Mouse (Mus musculus) left cerebral cortex, adult 18-20 months (tissue): ENCODE measurements around the gene Tomm40. TPM values are rescaled to one million over a fixed set of nuclear protein-coding genes. Genes with fewer than 3 reads are reported as not detected.
"Not testable (repeated sequence)": the region's sequence is repeated elsewhere in the genome, so short reads cannot be mapped to it uniquely, and the experiment has no call there.

Source experiments
- DNase-seq, 2 experiments: peaks; one replicate each; pipeline ENCODE4 v3.0.0; 2021 to 2022; ENCODE audit warnings: low spot score in 2 of 2, mixed read lengths in 1 of 2
- total RNA-seq, 2 experiments: library from RNA; stranded (reverse); gene quantifications; 2 replicates each; pipeline ENCODE4 v1.2.3; 2021

The Tomm40 gene
- total RNA-seq, 2 experiments from 2014 or later: 116 to 122 TPM

- DNase-seq: no peak
These were observed 23.8 kb downstream of the Tomm40 start for GRCm38 (mm10) chr7:19691434-19691833.

GRCm38 (mm10) chr7:19690845-19691244 is 24.4 kb downstream of the Tomm40 start:
- no peak for DNase-seq

- no peak for DNase-seq
These were observed 26.6 kb downstream of the Tomm40 start for GRCm38 (mm10) chr7:19688611-19689010.

GRCm38 (mm10) chr7:19688101-19688500 is 27.1 kb downstream of the Tomm40 start:
- no peak for DNase-seq

GRCm38 (mm10) chr7:19686927-19687583 is 28.2 kb downstream of the Tomm40 start:
- DNase-seq: not testable (repeated sequence)

GRCm38 (mm10) chr7:19686521-19686920 is 28.7 kb downstream of the Tomm40 start:
- no peak for DNase-seq

DNA sequence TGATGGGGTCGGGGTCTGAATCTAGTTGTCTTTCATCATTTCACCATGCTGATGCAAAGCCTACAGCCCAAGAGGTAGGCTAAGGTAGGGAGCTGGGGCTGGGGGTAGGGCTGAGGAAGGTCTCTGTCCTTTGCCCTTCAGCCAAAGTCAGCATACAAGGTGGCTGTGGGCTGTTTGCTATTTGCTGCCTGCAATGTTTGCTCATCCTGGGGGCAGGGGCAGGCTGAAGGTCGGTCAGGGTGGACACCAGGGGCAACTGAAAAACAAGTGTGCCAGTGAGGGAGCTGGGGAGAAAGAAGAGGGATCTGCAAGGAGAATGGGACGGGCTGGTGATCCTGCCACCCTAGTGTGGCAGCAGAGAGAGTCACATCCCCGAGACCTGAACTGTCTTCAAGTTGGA is 29.9 kb downstream of the Tomm40 start:
- DNase-seq: no peak

DNA sequence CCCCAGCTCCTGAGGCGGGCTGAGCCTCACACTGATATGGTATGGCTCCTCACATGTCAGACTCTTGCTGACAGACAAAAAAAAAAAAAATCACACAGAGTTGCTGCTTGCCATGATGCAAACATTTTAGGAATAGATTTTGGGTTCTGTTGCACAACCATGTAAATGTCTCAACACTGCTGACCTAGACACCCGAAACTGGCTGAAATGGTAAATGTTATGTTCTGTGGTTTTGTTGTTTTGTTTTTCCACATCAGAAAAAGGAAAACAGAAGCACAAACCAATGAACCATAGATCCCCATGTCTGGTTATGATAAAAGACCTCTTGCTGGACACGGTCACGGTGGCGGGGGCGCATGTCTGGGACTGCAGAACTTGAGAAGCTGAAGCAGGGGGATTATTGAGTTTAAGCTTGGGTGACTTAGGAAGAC is 31.5 kb downstream of the Tomm40 start:
- DNase-seq: no peak

- no peak for DNase-seq
These were observed 32.3 kb downstream of the Tomm40 start for GRCm38 (mm10) chr7:19682979-19683378.

DNA sequence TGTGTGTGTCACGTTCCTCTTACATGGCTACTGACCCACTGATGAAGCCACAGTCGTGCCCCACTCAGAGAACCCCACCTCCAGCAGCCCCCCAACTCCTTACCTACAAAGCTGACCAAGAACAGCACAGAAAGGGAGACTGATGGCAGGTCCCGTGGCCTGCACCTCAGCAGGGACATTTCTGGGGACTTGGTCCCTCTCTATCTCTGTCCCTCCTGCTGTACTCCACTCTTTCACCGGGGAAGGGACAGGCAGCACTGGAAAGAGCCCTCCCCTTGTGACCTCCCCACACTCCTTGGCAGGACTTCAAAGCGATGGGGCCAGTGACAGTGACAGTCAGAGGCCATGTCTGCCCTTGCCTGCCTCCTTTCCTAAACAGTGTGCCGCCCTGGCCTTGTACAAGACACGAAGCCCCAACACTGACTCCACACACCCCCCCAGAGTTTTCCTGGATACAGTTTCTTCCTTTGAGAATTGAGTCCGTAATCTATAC is 34.0 kb downstream of the Tomm40 start, which contains the start of the genes Gm44805 and Apoc4:
Gene Gm44805, minus strand, starts transcription at position 222 of the 493 bp plus-strand sequence.
Gene Apoc4, minus strand, starts transcription at position 278 of the 493 bp plus-strand sequence.
- no peak for DNase-seq

DNA sequence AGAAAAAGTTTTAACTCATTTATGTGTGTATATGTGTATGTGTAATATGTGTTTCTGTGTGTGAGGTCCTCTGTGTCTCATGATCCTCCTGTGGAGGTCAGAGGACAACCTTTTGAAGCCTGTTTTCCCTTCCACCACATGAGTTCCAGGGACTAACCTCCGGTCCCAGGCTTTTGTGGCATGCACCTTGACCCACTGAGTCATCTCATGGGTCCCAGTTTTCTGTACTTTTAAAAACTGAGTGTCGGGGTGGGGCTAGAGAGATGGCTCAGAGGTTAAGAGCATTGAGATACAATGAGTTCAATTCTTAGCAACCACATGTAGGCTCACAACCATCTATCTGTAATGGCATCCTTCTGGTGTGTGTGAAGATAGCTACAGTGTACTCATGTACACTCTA is 34.5 kb downstream of the Tomm40 start:
- DNase-seq: no peak

- DNase-seq: no peak
These were observed 36.3 kb downstream of the Tomm40 start for GRCm38 (mm10) chr7:19678901-19679300.

DNA sequence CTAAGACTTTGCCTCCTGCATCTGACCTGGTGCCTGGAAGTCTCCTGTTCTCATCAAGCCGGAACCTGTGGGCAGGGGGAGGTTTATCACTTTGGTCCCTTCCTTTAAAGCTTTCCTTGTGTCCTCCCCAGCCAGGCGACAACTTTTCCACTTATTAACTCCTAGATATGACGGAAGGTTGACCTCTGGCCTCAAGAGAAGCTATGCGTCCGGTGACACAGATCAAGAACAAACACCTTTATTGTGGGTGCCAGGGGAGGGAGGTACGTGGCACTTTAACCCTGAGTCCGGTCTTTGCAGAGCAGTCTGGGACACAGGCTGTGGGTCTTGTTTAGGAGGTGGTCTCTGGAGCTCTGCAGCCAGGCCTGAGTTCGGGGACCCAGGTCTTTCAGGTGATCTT is 37.4 kb downstream of the Tomm40 start, which contains the start of gene Apoc2:
Gene Apoc2, minus strand, starts transcription at position 70 of the 400 bp plus-strand sequence.
- DNase-seq: no peak

- DNase-seq: no peak
These were observed 38.6 kb downstream of the Tomm40 start for GRCm38 (mm10) chr7:19676662-19677061.

DNA sequence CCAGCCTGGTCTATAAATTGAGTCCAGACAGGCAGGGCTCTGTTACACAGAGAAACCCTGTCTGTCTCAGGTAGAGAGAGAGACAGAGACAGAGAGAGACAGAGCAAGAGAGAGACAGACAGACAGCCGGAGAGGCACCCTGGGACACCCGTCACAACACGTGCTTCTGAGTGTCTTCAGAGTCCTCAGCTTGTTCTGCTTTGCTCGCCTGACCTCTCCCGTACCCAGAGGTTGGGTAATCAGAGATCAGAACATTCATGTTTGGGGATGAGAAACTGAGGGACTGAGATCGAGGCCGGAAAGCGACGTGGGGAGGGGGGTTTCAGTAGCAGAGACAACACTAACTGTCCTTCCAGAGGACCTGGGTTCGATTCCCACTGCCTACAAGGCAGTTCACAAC is 39.4 kb downstream of the Tomm40 start:
- no peak for DNase-seq

GRCm38 (mm10) chr7:19673083-19673699 is 42.0 kb downstream of the Tomm40 start:
- DNase-seq: no peak

- DNase-seq: no peak
These were observed 43.7 kb downstream of the Tomm40 start for GRCm38 (mm10) chr7:19671511-19671910.

GRCm38 (mm10) chr7:19668947-19669721 is 46.1 kb downstream of the Tomm40 start:
- peak; percentile 92 to 97 for DNase-seq

DNA sequence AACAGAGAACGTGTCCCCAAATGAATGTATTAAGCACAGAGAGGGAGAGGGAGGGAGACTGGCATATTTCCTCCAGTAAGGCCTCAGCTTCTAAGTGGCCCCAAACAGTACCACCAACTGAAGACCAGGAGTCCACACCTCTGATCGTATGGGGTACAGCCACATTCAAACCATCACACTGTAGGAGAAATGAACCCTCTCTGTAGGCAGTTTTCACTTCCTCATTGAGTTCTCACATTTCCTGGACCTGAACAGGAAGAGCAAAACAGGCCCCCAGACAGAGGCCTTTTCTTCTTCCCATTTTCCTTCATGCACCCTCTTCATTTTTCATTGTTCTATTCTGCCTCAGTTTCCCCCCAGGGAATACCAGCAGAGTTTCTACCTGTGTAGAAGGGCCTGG is 47.8 kb downstream of the Tomm40 start:
- no peak for DNase-seq

DNA sequence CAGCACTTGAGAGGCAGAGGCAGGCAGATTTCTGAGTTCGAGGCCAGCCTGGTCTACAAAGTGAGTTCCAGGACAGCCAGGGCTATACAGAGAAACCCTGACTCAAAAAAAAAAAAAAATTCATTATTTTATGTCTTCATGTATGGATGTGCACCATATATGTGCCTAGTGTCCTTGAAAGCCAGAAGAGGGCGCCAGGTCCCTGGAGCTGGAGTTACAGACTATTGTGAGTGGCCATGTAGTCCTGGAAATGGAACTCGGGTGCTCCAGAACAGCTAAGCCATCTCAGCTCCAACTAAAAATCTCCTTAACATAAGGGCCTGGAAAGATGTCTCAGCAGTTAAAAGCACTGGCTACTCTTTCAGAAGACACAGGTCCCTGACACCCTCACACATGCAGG is 48.5 kb downstream of the Tomm40 start:
- DNase-seq: no peak

GRCm38 (mm10) chr7:19664955-19665841 is 50.0 kb downstream of the Tomm40 start, which contains the start of gene Clptm1:
Clptm1 (minus strand) TSS chr7:19665033.
- peak; percentile 97 to 99 for DNase-seq
